Mouse (Mus musculus) embryonic facial prominence, embryonic 11.5 days (tissue): Measurements from ENCODE around the gene Pdcd1. TPM values are rescaled to one million over a fixed set of nuclear protein-coding genes. Genes with fewer than 3 reads are reported as not detected.

ENCODE experiments used
- ATAC-seq: fragments of 200-750 bp; cut with Nextera tagmentation; replicated peaks from 2 replicates; pipeline ENCODE4 v1.8.0; 2017; ENCODE audit warnings: low read depth; ENCODE audit not compliant: insufficient number of reproducible peaks, low FRiP score, low TSS enrichment
- DNase-seq: peaks from one replicate; pipeline ENCODE4 v3.0.0-alpha.2; 2015; ENCODE audit warnings: low spot score
- H3K27ac ChIP-seq: fragments of 300-500 bp; sonication (generic); replicated peaks from 2 replicates; pipeline ENCODE4 v1.5.1; 2014; ENCODE audit warnings: mild to moderate bottlenecking, low read depth, low read length, control low read depth
- H3K27me3 ChIP-seq: fragments of 300-500 bp; sonication (generic); 2 replicates; pipeline ENCODE4 v1.6.1; 2014; ENCODE audit warnings: mild to moderate bottlenecking, low read length, moderate library complexity, mixed read lengths; ENCODE audit not compliant: control insufficient read depth, insufficient read depth
- H3K36me3 ChIP-seq: fragments of 300-500 bp; sonication (generic); replicated peaks from 2 replicates; pipeline ENCODE4 v1.6.1; 2014; ENCODE audit warnings: low read depth, mild to moderate bottlenecking, low read length, moderate library complexity, mixed read lengths; ENCODE audit not compliant: control insufficient read depth, insufficient read depth
- H3K4me1 ChIP-seq: fragments of 300-500 bp; sonication (generic); 2 replicates; pipeline ENCODE4 v1.6.1; 2014; ENCODE audit warnings: low read length, mixed read lengths; ENCODE audit not compliant: control insufficient read depth, insufficient read depth
- H3K4me2 ChIP-seq: fragments of 300-500 bp; sonication (generic); 2 replicates; pipeline ENCODE4 v1.6.1; 2014; ENCODE audit warnings: low read depth, mild to moderate bottlenecking, control low read depth, low read length, moderate library complexity
- H3K4me3 ChIP-seq: fragments of 300-500 bp; sonication (generic); 2 replicates; pipeline ENCODE4 v1.5.1; 2014; ENCODE audit warnings: low read depth, low read length, control low read depth
- H3K9ac ChIP-seq: fragments of 300-500 bp; sonication (generic); replicated peaks from 2 replicates; pipeline ENCODE4 v1.6.1; 2014; ENCODE audit warnings: mild to moderate bottlenecking, control low read depth, low read length
- H3K9me3 ChIP-seq: fragments of 300-500 bp; sonication (generic); replicated peaks from 2 replicates; pipeline ENCODE4 v1.6.1; 2016; ENCODE audit warnings: mild to moderate bottlenecking, low read length, inconsistent platforms, mixed read lengths; ENCODE audit not compliant: control insufficient read depth
- WGBS: fragments of 180-500 bp; shearing (Covaris S2); extraction: QIAGEN DNeasy Blood & Tissue Kit; methylation state at CpG from one replicate; pipeline ENCODE4 v1.1.7; 2014; 5-methylcytosine and 5-hydroxymethylcytosine counted together
- polyA plus RNA-seq: library from polyadenylated mRNA; unstranded; fragments of >200 nt; fragmentation: Nextera tagmentation; extraction: Ambion mirVana; gene quantifications from 2 replicates; pipeline ENCODE4 v1.2.1, GENCODE M21; 2014

The Pdcd1 gene
- polyA plus RNA-seq, 1 experiment from 2014 or later: not detected

- no peaks in the 10 kb centered on the region for H3K36me3 ChIP-seq
- H3K9ac ChIP-seq: no peak overlapping the region
- no peak overlapping the region for H3K4me2 ChIP-seq
- ATAC-seq (no peak), DNase-seq (no peak)
- no peaks in the 10 kb centered on the region for H3K4me1 ChIP-seq
- H3K27ac ChIP-seq: no peak overlapping the region
- H3K9me3 ChIP-seq: no peaks in the 10 kb centered on the region
- H3K27me3 ChIP-seq: no peaks in the 10 kb centered on the region
- no peak overlapping the region for H3K4me3 ChIP-seq
- WGBS: 81% methylated on average over 5 of the region's 5 CpGs
These were observed 1.2 kb downstream of the Pdcd1 start for GRCm38 (mm10) chr1:94051104-94051503.

- DNase-seq (no peak), ATAC-seq (no peak)
- Histone ChIP-seq H3K27ac (no peak overlapping the region), H3K27me3 (no peaks in the 10 kb centered on the region), H3K4me3 (no peak overlapping the region), H3K4me1 (no peaks in the 10 kb centered on the region), H3K9me3 (no peaks in the 10 kb centered on the region), H3K9ac (no peak overlapping the region), H3K4me2 (no peak overlapping the region), H3K36me3 (no peaks in the 10 kb centered on the region)
- 80% methylated on average over 4 of the region's 4 CpGs for WGBS
These were observed 5.8 kb downstream of the Pdcd1 start for GRCm38 (mm10) chr1:94046544-94046943.

- DNase-seq (no peak), ATAC-seq (no peak)
- 69% methylated on average over 3 of the region's 3 CpGs for WGBS
- no peaks in the 10 kb centered on the region for H3K36me3 ChIP-seq
- no peaks in the 10 kb centered on the region for H3K9me3 ChIP-seq
- H3K27me3 ChIP-seq: no peaks in the 10 kb centered on the region
- H3K27ac ChIP-seq: no peak overlapping the region
- no peaks in the 10 kb centered on the region for H3K4me1 ChIP-seq
- H3K4me3 ChIP-seq: no peak overlapping the region
- H3K4me2 ChIP-seq: no peak overlapping the region
- no peak overlapping the region for H3K9ac ChIP-seq
These were observed 6.8 kb downstream of the Pdcd1 start for GRCm38 (mm10) chr1:94045559-94045958.

- H3K27me3 ChIP-seq: no peaks in the 10 kb centered on the region
- H3K4me2 ChIP-seq: no peak overlapping the region
- no peak for DNase-seq
- H3K27ac ChIP-seq: no peak overlapping the region
- ATAC-seq: no peak
- H3K36me3 ChIP-seq: no peaks in the 10 kb centered on the region
- WGBS: 89% methylated on average over 2 of the region's 2 CpGs
- H3K9me3 ChIP-seq: no peaks in the 10 kb centered on the region
- no peaks in the 10 kb centered on the region for H3K4me1 ChIP-seq
- H3K9ac ChIP-seq: no peak overlapping the region
- H3K4me3 ChIP-seq: no peak overlapping the region
These were observed 12.0 kb downstream of the Pdcd1 start for GRCm38 (mm10) chr1:94040391-94040790.

GRCm38 (mm10) chr1:94034984-94035743 lies 17.2 kb downstream of the Pdcd1 start:
- H3K27ac ChIP-seq: 0 out of 2 replicates have a peak overlapping the region, but pooled peaks have one; percentile 25
- ATAC-seq: peak; percentile 87

GRCm38 (mm10) chr1:94033075-94033602 lies 19.2 kb downstream of the Pdcd1 start:
- H3K36me3 ChIP-seq: no peaks in the 10 kb centered on the region
- H3K4me2 ChIP-seq: no peak overlapping the region
- ATAC-seq (no peak), DNase-seq (no peak)
- no peaks in the 10 kb centered on the region for H3K4me1 ChIP-seq
- no peak overlapping the region for H3K9ac ChIP-seq
- no peaks in the 10 kb centered on the region for H3K27me3 ChIP-seq
- no peak overlapping the region for H3K27ac ChIP-seq
- WGBS: 90% methylated on average over 2 of the region's 2 CpGs
- no peak overlapping the region for H3K4me3 ChIP-seq
- no peaks in the 10 kb centered on the region for H3K9me3 ChIP-seq

More at GRCm38 (mm10) chr1:94034984-94035743, 17.2 kb downstream of the Pdcd1 start:
- under 1% methylated on average over 25 of the region's 25 CpGs for WGBS
- peak overlapping the region; percentile 53 for H3K4me2 ChIP-seq
- DNase-seq: peak; percentile 89
- H3K9me3 ChIP-seq: no peaks in the 10 kb centered on the region
- peak overlapping the region; percentile 23 for H3K9ac ChIP-seq
- no peaks in the 10 kb centered on the region for H3K27me3 ChIP-seq
- peak overlapping the region; percentile 33 for H3K4me3 ChIP-seq
- no peaks in the 10 kb centered on the region for H3K36me3 ChIP-seq
- H3K4me1 ChIP-seq: no peaks in the 10 kb centered on the region

- Histone ChIP-seq H3K4me3 (no peak overlapping the region), H3K4me2 (no peak overlapping the region), H3K27me3 (no peaks in the 10 kb centered on the region), H3K36me3 (no peaks in the 10 kb centered on the region), H3K4me1 (no peaks in the 10 kb centered on the region), H3K9me3 (no peaks in the 10 kb centered on the region), H3K27ac (no peak overlapping the region), H3K9ac (no peak overlapping the region)
- ATAC-seq: no peak
- no peak for DNase-seq
- whole genome bisulfite sequencing: 91% methylated on average over 2 of the region's 2 CpGs
These were observed 23.6 kb downstream of the Pdcd1 start for GRCm38 (mm10) chr1:94028741-94029140.

- ATAC-seq (no peak), DNase-seq (no peak)
- Histone ChIP-seq H3K27me3 (no peaks in the 10 kb centered on the region), H3K36me3 (no peaks in the 10 kb centered on the region), H3K9me3 (no peaks in the 10 kb centered on the region), H3K9ac (no peak overlapping the region), H3K4me2 (no peak overlapping the region), H3K4me3 (no peak overlapping the region), H3K4me1 (no peaks in the 10 kb centered on the region), H3K27ac (no peak overlapping the region)
- 87% methylated on average over 12 of the region's 12 CpGs for WGBS
These were observed 24.7 kb downstream of the Pdcd1 start for GRCm38 (mm10) chr1:94027506-94028108.
